In genomic region chr15:31629556-31629955, GRCm38 (mm10) we compare ENCODE assay signal across 12 mouse cellular contexts.
"Had no signal": no experiment of that assay in that cellular context is flagged by ENCODE, and none has a peak within 500 bp of the region (broad histone marks: within the 10 kb centered on the region; RNA-seq: fewer than 3 reads in every experiment).

No protein-coding gene starts in this region.

- DNase-seq: retina, postnatal 1 day; right cerebral cortex, adult 18-20 months; right cerebral cortex, postnatal 14 days; right cerebral cortex, postnatal 25 days; right cerebral cortex, postnatal 4 days; spleen, adult 18-20 months; thymus, adult 18-20 months; thymus, adult 2 months; thymus, postnatal 14 days; thymus, postnatal 25 days; thymus, postnatal 36 days; thymus, postnatal 4 days had no signal
